Mouse (Mus musculus): Measurements from ENCODE around the gene Rfc5. TPM values are rescaled to one million over a fixed set of nuclear protein-coding genes. Genes with fewer than 3 reads are reported as not detected.

The Rfc5 gene
- total and polyA plus RNA-seq, 2 experiments from 2014 or later, result 19.2 to 19.8 TPM

DNA sequence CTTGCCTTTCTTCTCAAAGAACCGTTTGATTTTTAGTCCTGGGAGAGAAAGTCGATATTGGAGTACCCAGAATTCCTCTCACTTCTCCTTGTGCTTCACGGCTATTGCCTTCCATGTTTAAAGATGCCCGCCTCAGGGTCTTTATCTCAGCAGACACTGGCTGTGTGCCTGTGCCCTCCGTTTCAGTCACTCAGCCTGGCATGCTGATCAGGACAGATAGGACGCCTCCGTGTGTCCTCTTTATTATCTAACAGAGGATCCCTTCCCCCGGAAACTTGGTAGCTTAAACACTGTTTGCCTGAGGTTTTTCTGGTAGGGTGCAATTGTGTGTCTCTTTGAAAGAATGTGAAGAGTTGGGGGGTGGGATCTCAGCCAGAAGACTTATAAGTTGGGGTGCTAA lies 50.3 kb downstream of the Rfc5 start:
- 74% methylated on average over 8 of the region's 8 CpGs for WGBS
- ATAC-seq (ENCODE audit: insufficient read depth, low read depth), result no peak
- H3K4me1 ChIP-seq (ENCODE audit: control insufficient read depth, insufficient read depth), result no peaks in the 10 kb centered on the region

GRCm38 (mm10) chr5:117337999-117338398 lies 50.8 kb downstream of the Rfc5 start:
- 91% methylated on average over 10 of the region's 10 CpGs for WGBS
- Histone ChIP-seq H3K9ac (replicated peaks; ENCODE audit: low read depth, low read length) (no peak overlapping the region), H3K27ac (ENCODE audit: low read depth) (no peak overlapping the region)

More for the DNA sequence above, 50.3 kb downstream of the Rfc5 start:
- no peak for DNase-seq (ENCODE audit: low spot score)
- Histone ChIP-seq H3K36me3 (replicated peaks; ENCODE audit: control insufficient read depth, insufficient read depth, low read length) (peaks cover 42% of the 10 kb centered on the region), H3K9ac (replicated peaks; ENCODE audit: low read depth, low read length) (no peak overlapping the region), H3K27me3 (ENCODE audit: control insufficient read depth, insufficient read depth, low read length) (no peaks in the 10 kb centered on the region), H3K4me2 (ENCODE audit: low read depth, low read length) (no peak overlapping the region), H3K4me3 (ENCODE audit: low read depth, low read length) (no peak overlapping the region), H3K27ac (ENCODE audit: low read depth) (no peak overlapping the region), H3K9me3 (replicated peaks; ENCODE audit: control insufficient read depth, low read length) (no peaks in the 10 kb centered on the region)
- no peak for TF ChIP-seq EP300 (IDR thresholded peaks at IDR 0.05; ENCODE audit: low read depth)
- TF ChIP-seq CTCF (IDR thresholded peaks at IDR 0.05; ENCODE audit: low read depth), result no peak

GRCm38 (mm10) chr5:117330457-117330856 lies 58.4 kb downstream of the Rfc5 start:
- TF ChIP-seq EP300 (IDR thresholded peaks at IDR 0.05; ENCODE audit: low read depth) (no peak), CTCF (IDR thresholded peaks at IDR 0.05; ENCODE audit: low read depth) (no peak)
- H3K4me1 ChIP-seq (ENCODE audit: control insufficient read depth, insufficient read depth), result no peaks in the 10 kb centered on the region
- no peak overlapping the region for H3K4me3 ChIP-seq (ENCODE audit: low read depth, low read length)
- H3K36me3 ChIP-seq (replicated peaks; ENCODE audit: control insufficient read depth, insufficient read depth, low read length), result peaks cover 9% of the 10 kb centered on the region; the same call in 1 of the 2 replicates
- no peak overlapping the region for H3K9ac ChIP-seq (replicated peaks; ENCODE audit: low read depth, low read length)
- H3K9me3 ChIP-seq (replicated peaks; ENCODE audit: control insufficient read depth, low read length), result no peaks in the 10 kb centered on the region
- no peak for DNase-seq (ENCODE audit: low spot score)
- ATAC-seq (ENCODE audit: insufficient read depth, low read depth), result no peak
- H3K4me2 ChIP-seq (ENCODE audit: low read depth, low read length), result no peak overlapping the region
- WGBS, result 89% methylated on average over 7 of the region's 7 CpGs
- no peaks in the 10 kb centered on the region for H3K27me3 ChIP-seq (ENCODE audit: control insufficient read depth, insufficient read depth, low read length)
- H3K27ac ChIP-seq (ENCODE audit: low read depth), result no peak overlapping the region

More at GRCm38 (mm10) chr5:117337999-117338398, 50.8 kb downstream of the Rfc5 start:
- Histone ChIP-seq H3K36me3 (replicated peaks; ENCODE audit: control insufficient read depth, insufficient read depth, low read length) (peaks cover 40% of the 10 kb centered on the region), H3K4me3 (ENCODE audit: low read depth, low read length) (no peak overlapping the region), H3K4me2 (ENCODE audit: low read depth, low read length) (no peak overlapping the region), H3K27me3 (ENCODE audit: control insufficient read depth, insufficient read depth, low read length) (no peaks in the 10 kb centered on the region), H3K9me3 (replicated peaks; ENCODE audit: control insufficient read depth, low read length) (no peaks in the 10 kb centered on the region), H3K4me1 (ENCODE audit: control insufficient read depth, insufficient read depth) (no peaks in the 10 kb centered on the region)
- TF ChIP-seq CTCF (IDR thresholded peaks at IDR 0.05; ENCODE audit: low read depth) (no peak), EP300 (IDR thresholded peaks at IDR 0.05; ENCODE audit: low read depth) (no peak)
- ATAC-seq (ENCODE audit: insufficient read depth, low read depth) (no peak), DNase-seq (ENCODE audit: low spot score) (no peak)

Other genes with a start within 250 kb of the Rfc5 start
- gene Pebp1, start 101.4 kb downstream of the Rfc5 start, total RNA-seq (2014; rRNA removed; ENCODE audit: low replicate concordance), result 871 and 905 TPM in 2 replicates
- 527 and 544 TPM in 2 replicates for gene Pebp1, start 101.4 kb downstream of the Rfc5 start, polyA plus RNA-seq (2015; fragmentation: Nextera tagmentation; extraction: Ambion mirVana)
- gene Vsig10, start 70.0 kb downstream of the Rfc5 start, total RNA-seq (2014; rRNA removed; ENCODE audit: low replicate concordance), result 11.6 and 13.1 TPM in 2 replicates
- 7.0 and 7.2 TPM in 2 replicates for gene Vsig10, start 70.0 kb downstream of the Rfc5 start, polyA plus RNA-seq (2015; fragmentation: Nextera tagmentation; extraction: Ambion mirVana)
- 137 and 139 TPM in 2 replicates for gene Wsb2, start 31.7 kb downstream of the Rfc5 start, total RNA-seq (2014; rRNA removed; ENCODE audit: low replicate concordance)
- gene Wsb2, start 31.7 kb downstream of the Rfc5 start, polyA plus RNA-seq (2015; fragmentation: Nextera tagmentation; extraction: Ambion mirVana), result 77.4 and 83.2 TPM in 2 replicates
- gene Ksr2, start 25.0 kb upstream of the Rfc5 start, total RNA-seq (2014; rRNA removed; ENCODE audit: low replicate concordance), result under 0.01 TPM in 1 of 2 replicates, not detected in the other
- gene Ksr2, start 25.0 kb upstream of the Rfc5 start, polyA plus RNA-seq (2015; fragmentation: Nextera tagmentation; extraction: Ambion mirVana), result 0.01 TPM in 1 of 2 replicates, not detected in the other

Measured in heart, postnatal 0 days (tissue).